Mouse (Mus musculus) heart, postnatal 10 days (tissue): ENCODE measurements at regions not wholly inside any gene's neighbourhood (a gene's known extent, or its start where the extent isn't known, plus 50 kb on each side); places are given as distances from the start of the nearest gene placed in this dataset.
A peak's percentile ranks its signal among the peaks of the same experiment; 100 is the strongest.

Experiments
- DNase-seq, 2 experiments: peaks; one replicate each; pipeline ENCODE4 v3.0.0; 2021
- intact Hi-C: fragments of 180-260 bp; cut with DNase I; formaldehyde crosslinking; loops from one replicate; pipeline ENCODE4 v1.15.1; 2025

GRCm38 (mm10) chr10:67618112-67618511, 69.4 kb upstream of the Ado start:
- no peak for DNase-seq
- intact Hi-C loops = no loop called here

DNA sequence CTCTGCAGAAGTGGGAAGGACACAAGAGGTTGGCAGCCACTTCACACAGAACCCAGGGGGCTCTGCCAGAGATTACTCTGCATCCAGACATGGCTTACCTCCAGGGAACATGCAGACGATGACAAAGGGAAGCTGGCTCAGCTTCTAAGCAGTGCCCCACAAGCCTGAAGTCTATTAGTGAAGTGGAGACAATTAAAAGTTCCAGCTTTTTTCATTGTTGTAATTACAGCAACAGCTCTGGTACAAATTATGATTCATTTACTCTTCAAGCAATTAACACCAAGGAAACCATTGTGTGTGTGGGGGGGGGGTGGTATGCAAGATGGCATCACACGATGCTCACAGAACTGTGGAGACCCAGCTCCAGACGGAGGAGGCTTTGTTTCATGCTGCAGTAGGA, 66.3 kb upstream of the Ado start:
- no peak for DNase-seq
- intact Hi-C loops = no loop called here

- intact Hi-C loops = no loop called here
- no peak for DNase-seq
These were observed 61.9 kb upstream of the Ado start for GRCm38 (mm10) chr10:67610689-67611088.

GRCm38 (mm10) chr10:67608033-67608432, 59.3 kb upstream of the Ado start:
- no peak for DNase-seq
- intact Hi-C loops = no loop called here

DNA sequence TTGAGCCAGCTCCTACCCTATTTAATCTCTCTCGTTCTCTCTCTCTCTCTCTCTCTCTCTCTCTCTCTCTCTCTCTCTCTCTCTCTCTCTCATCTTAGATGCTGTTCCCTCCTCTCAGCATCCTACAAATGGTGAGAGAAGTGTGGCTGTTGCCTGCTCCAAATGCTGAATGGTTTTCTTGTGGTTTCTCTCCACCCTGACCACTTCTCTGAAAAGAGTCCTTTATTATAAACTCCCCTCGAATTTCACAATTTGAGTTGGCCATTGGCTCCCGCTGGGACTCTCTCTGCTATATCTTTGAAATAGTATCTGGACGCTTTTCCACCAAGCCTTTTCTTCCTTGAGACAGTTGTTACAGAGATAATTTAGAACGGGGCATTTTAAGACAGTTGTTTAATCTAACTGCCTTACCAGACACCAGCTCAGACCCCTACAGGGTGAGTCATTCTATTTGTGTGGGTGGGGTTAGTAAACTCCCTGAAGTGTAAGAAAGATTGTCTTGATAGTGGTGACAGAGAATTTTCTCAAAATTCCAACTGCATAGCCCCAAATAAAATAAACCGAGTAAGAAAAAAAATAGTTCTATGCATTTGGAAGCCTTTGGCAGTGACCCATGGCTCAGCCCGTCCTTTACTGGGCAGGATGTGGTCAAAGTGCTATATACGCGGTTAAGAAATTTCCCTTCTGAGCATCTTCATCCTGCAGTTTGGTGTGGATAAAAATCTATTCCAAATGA, 58.7 kb upstream of the Ado start:
- intact Hi-C loops = no loop called here
- DNase-seq = no peak

GRCm38 (mm10) chr10:67606739-67607138, 58.0 kb upstream of the Ado start:
- no peak for DNase-seq

GRCm38 (mm10) chr10:67599390-67599789, 50.6 kb upstream of the Ado start:
- intact Hi-C loops = no loop called here
- DNase-seq = no peak

More at GRCm38 (mm10) chr10:67606739-67607138, 58.0 kb upstream of the Ado start:
- intact Hi-C loops = no loop called here

GRCm38 (mm10) chr10:67598590-67599047, 49.9 kb upstream of the Ado start:
- intact Hi-C loops = no loop called here
- DNase-seq = peak in 1 of 2 experiments; percentile 4
